Mouse (Mus musculus): Measurements from ENCODE around the gene Suox.

- TF ChIP-seq EP300 (IDR thresholded peaks at IDR 0.05; ENCODE audit: low read depth): no peak
- TF ChIP-seq CTCF (IDR thresholded peaks at IDR 0.05; ENCODE audit: low read depth): no peak
Measured at GRCm38 (mm10) chr10:128645111-128646011, 28.5 kb downstream of the Suox start, which contains the start of gene Ikzf4.
